Mouse (Mus musculus): ENCODE measurements around the gene Pdzd8. TPM values are rescaled to one million over a fixed set of nuclear protein-coding genes. Genes with fewer than 3 reads are reported as not detected.

Gene Pdzd8
- polyA plus RNA-seq, 1 experiment: 7.3 TPM

DNA sequence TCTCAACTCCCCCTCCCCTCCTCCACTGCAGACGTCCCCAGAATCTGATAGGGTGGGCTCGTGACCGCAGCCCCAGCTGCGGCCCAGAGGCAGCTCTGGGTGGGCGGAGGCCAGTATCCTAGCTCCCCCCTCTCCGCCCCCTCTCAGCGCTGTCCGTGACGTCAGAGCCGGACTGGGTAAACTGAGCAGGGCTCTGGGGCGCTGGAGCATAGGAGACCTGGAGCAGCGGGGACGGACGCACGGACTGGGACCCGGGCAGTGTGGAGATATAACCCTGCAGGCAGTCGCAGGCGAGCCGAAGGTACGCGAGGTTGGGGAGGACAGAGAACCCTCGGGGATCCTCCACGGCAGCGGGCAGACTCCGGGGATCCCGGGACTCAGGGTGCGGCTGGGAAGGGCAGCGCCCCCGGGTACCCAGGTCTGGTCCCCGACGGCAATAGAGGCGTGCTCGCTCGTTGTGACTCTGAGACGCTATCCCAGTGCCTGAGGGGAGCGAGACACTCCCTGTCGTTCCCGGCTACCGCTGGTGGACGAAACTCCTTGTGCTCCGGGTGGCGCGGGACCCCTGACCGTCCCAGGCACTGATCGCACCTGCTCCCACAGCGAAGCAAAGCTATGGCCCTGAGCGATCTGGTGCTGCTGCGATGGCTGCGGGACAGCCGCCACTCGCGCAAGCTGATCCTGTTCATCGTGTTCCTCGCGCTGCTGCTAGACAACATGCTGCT is 84.7 kb downstream of the Pdzd8 start, which contains the start of gene Slc18a2:
TSS of gene Slc18a2 (plus strand) at position 179 of the 725 bp plus-strand sequence.
- Histone ChIP-seq H3K79me2 (ENCODE audit: control insufficient read depth, insufficient read depth) (no peaks in the 10 kb centered on the region), H3K36me3 (ENCODE audit: control insufficient read depth, insufficient read depth) (no peaks in the 10 kb centered on the region), H3ac (ENCODE audit: control insufficient read depth, insufficient read length, low read depth) (no peak within 1 kb of the TSS), H3K79me3 (ENCODE audit: low read depth) (no peaks in the 10 kb centered on the region), H3K4me3 (ENCODE audit: insufficient read depth, poor library complexity, severe bottlenecking) (no peak within 1 kb of the TSS), H3K27me3 (ENCODE audit: control insufficient read depth, insufficient read depth, insufficient read length) (peaks cover 11% of the 10 kb centered on the region)
- TF ChIP-seq MYOG (IDR thresholded peaks at IDR 0.05; ENCODE audit: control insufficient read depth, extremely low read depth, insufficient read length) (no peak), USF1 (IDR thresholded peaks at IDR 0.05; ENCODE audit: low read depth) (no peak), MYOD1 (IDR thresholded peaks at IDR 0.05; ENCODE audit: control insufficient read depth, insufficient read length, low read depth) (no peak), CEBPB (IDR thresholded peaks at IDR 0.05; ENCODE audit: low read depth) (no peak), MAX (IDR thresholded peaks at IDR 0.05) (no peak), FOSL1 (IDR thresholded peaks at IDR 0.05; ENCODE audit: insufficient read depth, low read length, poor library complexity, severe bottlenecking) (no peak), CTCF (IDR thresholded peaks at IDR 0.05; ENCODE audit: control insufficient read depth, insufficient read depth, insufficient read length) (no peak)

DNA sequence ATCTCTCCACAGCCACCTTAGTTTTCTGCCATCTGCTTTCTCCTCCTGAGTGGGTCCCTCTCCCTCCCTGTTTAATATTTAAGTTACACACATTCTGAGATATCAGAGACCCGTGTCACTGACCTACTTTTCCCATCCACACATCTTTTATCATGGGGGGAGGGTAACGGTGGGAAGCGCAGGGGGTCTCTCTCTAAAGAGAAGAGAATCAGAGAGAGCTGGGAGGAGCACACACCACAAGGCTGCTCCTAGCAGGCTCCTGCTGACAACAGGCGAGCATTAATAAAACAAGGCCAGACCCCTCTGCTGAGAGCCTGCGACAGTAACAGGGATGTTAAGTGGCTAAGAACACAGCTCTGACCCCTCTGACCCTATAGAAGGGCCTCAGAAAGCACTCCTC is 85.9 kb downstream of the Pdzd8 start:
- peaks cover 7% of the 10 kb centered on the region for H3K27me3 ChIP-seq (ENCODE audit: control insufficient read depth, insufficient read depth, insufficient read length)
- TF ChIP-seq MAX (IDR thresholded peaks at IDR 0.05): no peak
- no peak for TF ChIP-seq MYOD1 (IDR thresholded peaks at IDR 0.05; ENCODE audit: control insufficient read depth, insufficient read length, low read depth)
- TF ChIP-seq FOSL1 (IDR thresholded peaks at IDR 0.05; ENCODE audit: insufficient read depth, low read length, poor library complexity, severe bottlenecking): no peak
- TF ChIP-seq USF1 (IDR thresholded peaks at IDR 0.05; ENCODE audit: low read depth): no peak
- TF ChIP-seq CEBPB (IDR thresholded peaks at IDR 0.05; ENCODE audit: low read depth): no peak
- no peak for TF ChIP-seq CTCF (IDR thresholded peaks at IDR 0.05; ENCODE audit: control insufficient read depth, insufficient read depth, insufficient read length)
- no peak for TF ChIP-seq MYOG (IDR thresholded peaks at IDR 0.05; ENCODE audit: control insufficient read depth, extremely low read depth, insufficient read length)
- no peaks in the 10 kb centered on the region for H3K79me3 ChIP-seq (ENCODE audit: low read depth)
- H3K4me3 ChIP-seq (ENCODE audit: insufficient read depth, poor library complexity, severe bottlenecking): no peak overlapping the region
- no peaks in the 10 kb centered on the region for H3K79me2 ChIP-seq (ENCODE audit: control insufficient read depth, insufficient read depth)
- no peaks in the 10 kb centered on the region for H3K36me3 ChIP-seq (ENCODE audit: control insufficient read depth, insufficient read depth)
- no peak overlapping the region for H3ac ChIP-seq (ENCODE audit: control insufficient read depth, insufficient read length, low read depth)

DNA sequence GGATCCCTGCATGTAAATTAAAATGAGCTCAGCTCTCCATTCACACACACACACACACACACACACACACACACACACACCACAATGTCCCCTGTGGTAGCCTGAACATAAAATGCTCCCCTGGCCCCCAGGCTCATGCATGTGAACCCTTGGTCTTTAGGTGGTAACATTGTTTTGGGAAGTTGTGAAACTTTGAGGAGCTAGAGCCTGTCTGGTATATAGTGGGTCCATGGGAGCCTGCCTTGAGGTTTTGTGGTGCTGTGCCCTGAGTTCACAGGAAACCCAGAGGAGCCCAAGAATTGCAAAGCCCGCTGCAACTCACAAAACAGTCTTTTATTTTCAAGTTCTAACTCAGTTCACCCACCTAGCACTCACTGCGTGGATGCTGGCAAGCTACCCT is 92.9 kb downstream of the Pdzd8 start:
- TF ChIP-seq FOSL1 (IDR thresholded peaks at IDR 0.05; ENCODE audit: insufficient read depth, low read length, poor library complexity, severe bottlenecking) (no peak), CTCF (IDR thresholded peaks at IDR 0.05; ENCODE audit: control insufficient read depth, insufficient read depth, insufficient read length) (no peak)
- no peaks in the 10 kb centered on the region for H3K36me3 ChIP-seq (ENCODE audit: control insufficient read depth, insufficient read depth)
- H3K79me3 ChIP-seq (ENCODE audit: low read depth): no peaks in the 10 kb centered on the region
- H3K79me2 ChIP-seq (ENCODE audit: control insufficient read depth, insufficient read depth): no peaks in the 10 kb centered on the region
- H3K4me3 ChIP-seq (ENCODE audit: insufficient read depth, poor library complexity, severe bottlenecking): no peak overlapping the region
- H3K27me3 ChIP-seq (ENCODE audit: control insufficient read depth, insufficient read depth, insufficient read length): no peaks in the 10 kb centered on the region
- H3ac ChIP-seq (ENCODE audit: control insufficient read depth, insufficient read length, low read depth): no peak overlapping the region

DNA sequence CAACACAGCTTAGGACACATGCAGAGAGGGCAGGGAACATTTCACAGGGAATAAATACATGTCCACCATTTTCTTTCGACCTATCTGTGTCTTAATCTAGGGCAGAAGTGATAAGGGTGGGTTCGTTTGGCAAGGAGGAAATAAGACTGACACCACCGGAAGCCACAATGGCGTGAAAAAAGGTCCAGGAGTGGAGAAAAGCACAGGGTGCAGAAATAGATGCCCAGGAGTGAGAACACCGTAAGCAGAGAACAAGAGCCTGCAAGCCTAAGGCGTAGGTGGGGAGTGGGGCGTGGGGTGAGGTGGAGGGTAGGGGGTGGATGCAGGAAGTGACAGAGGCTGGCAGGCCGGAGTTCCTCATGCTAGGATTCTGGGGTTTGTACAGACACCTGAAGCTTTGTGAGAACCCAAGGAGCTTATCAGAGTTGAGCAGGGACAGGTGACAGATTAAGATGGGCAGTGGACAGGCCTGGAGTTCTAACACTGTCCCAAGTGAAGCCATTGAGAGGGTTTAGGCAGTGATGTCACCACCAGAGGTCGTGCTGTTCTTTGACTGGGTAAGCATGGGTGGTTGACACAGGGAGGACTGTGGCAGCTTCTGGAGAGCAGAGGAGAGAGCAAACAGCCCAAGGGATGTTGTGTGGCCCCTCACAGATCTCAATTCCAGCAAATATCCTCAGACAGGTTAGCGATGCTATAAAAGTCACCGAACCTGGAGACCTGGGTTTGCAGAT is 96.9 kb downstream of the Pdzd8 start:
- TF ChIP-seq MYOG (IDR thresholded peaks at IDR 0.05; ENCODE audit: control insufficient read depth, extremely low read depth, insufficient read length): no peak
- no peak for TF ChIP-seq CEBPB (IDR thresholded peaks at IDR 0.05; ENCODE audit: low read depth)
- TF ChIP-seq CTCF (IDR thresholded peaks at IDR 0.05; ENCODE audit: control insufficient read depth, insufficient read depth, insufficient read length): no peak
- no peak for TF ChIP-seq MYOD1 (IDR thresholded peaks at IDR 0.05; ENCODE audit: control insufficient read depth, insufficient read length, low read depth)
- no peak for TF ChIP-seq USF1 (IDR thresholded peaks at IDR 0.05; ENCODE audit: low read depth)
- TF ChIP-seq FOSL1 (IDR thresholded peaks at IDR 0.05; ENCODE audit: insufficient read depth, low read length, poor library complexity, severe bottlenecking): no peak
- TF ChIP-seq MAX (IDR thresholded peaks at IDR 0.05): no peak
- no peaks in the 10 kb centered on the region for H3K79me3 ChIP-seq (ENCODE audit: low read depth)
- H3ac ChIP-seq (ENCODE audit: control insufficient read depth, insufficient read length, low read depth): no peak overlapping the region
- H3K36me3 ChIP-seq (ENCODE audit: control insufficient read depth, insufficient read depth): no peaks in the 10 kb centered on the region
- no peaks in the 10 kb centered on the region for H3K79me2 ChIP-seq (ENCODE audit: control insufficient read depth, insufficient read depth)
- H3K4me3 ChIP-seq (ENCODE audit: insufficient read depth, poor library complexity, severe bottlenecking): no peak overlapping the region
- no peaks in the 10 kb centered on the region for H3K27me3 ChIP-seq (ENCODE audit: control insufficient read depth, insufficient read depth, insufficient read length)

DNA sequence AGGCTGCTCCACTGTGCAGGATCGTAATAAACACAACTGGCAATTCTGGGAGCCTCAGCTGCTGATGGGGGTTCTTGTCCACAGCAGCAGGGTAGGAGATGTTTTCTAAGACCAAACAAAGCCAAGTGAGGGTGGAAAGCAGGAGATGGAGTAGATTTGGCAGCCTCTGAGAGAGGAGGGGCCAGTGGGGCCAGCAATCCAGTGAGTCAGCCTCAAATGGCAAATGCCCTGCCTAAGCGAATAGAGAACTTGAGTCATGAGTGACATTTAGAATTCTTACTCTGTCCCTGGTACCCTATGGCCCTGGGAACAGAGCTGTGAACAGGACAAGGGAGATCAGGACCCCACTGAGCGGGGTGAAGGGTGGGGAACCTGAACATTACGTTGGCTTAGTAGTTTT is 97.4 kb downstream of the Pdzd8 start:
- TF ChIP-seq FOSL1 (IDR thresholded peaks at IDR 0.05; ENCODE audit: insufficient read depth, low read length, poor library complexity, severe bottlenecking) (no peak), MYOG (IDR thresholded peaks at IDR 0.05; ENCODE audit: control insufficient read depth, extremely low read depth, insufficient read length) (no peak), MAX (IDR thresholded peaks at IDR 0.05) (no peak), CEBPB (IDR thresholded peaks at IDR 0.05; ENCODE audit: low read depth) (no peak), CTCF (IDR thresholded peaks at IDR 0.05; ENCODE audit: control insufficient read depth, insufficient read depth, insufficient read length) (no peak), USF1 (IDR thresholded peaks at IDR 0.05; ENCODE audit: low read depth) (no peak), MYOD1 (IDR thresholded peaks at IDR 0.05; ENCODE audit: control insufficient read depth, insufficient read length, low read depth) (no peak)
- Histone ChIP-seq H3K36me3 (ENCODE audit: control insufficient read depth, insufficient read depth) (no peaks in the 10 kb centered on the region), H3K79me2 (ENCODE audit: control insufficient read depth, insufficient read depth) (no peaks in the 10 kb centered on the region), H3K79me3 (ENCODE audit: low read depth) (no peaks in the 10 kb centered on the region), H3K4me3 (ENCODE audit: insufficient read depth, poor library complexity, severe bottlenecking) (no peak overlapping the region), H3ac (ENCODE audit: control insufficient read depth, insufficient read length, low read depth) (no peak overlapping the region), H3K27me3 (ENCODE audit: control insufficient read depth, insufficient read depth, insufficient read length) (no peaks in the 10 kb centered on the region)

Other genes starting within 250 kb of the Pdzd8 start
- gene Vax1, start 175.7 kb downstream of the Pdzd8 start, polyA plus RNA-seq (2012; fragmentation: generic; extraction: Trizol): not detected
- not detected for gene Kcnk18, start 126.6 kb downstream of the Pdzd8 start, polyA plus RNA-seq (2012; fragmentation: generic; extraction: Trizol)
- gene Slc18a2, start 84.9 kb downstream of the Pdzd8 start, polyA plus RNA-seq (2012; fragmentation: generic; extraction: Trizol): 0.22 TPM
- 230 TPM for gene Rps12-ps3, start 23.5 kb downstream of the Pdzd8 start, polyA plus RNA-seq (2012; fragmentation: generic; extraction: Trizol)
- gene Emx2, start 112.6 kb upstream of the Pdzd8 start, polyA plus RNA-seq (2012; fragmentation: generic; extraction: Trizol): not detected